Mouse (Mus musculus): ENCODE measurements around the gene Apof. TPM values are rescaled to one million over a fixed set of nuclear protein-coding genes. Genes with fewer than 3 reads are reported as not detected.
A peak's percentile ranks its signal among the peaks of the same experiment; 100 is the strongest.
"Not testable (repeated sequence)": the region's sequence is repeated elsewhere in the genome, so short reads cannot be mapped to it uniquely, and the experiment has no call there.

Gene Apof
- polyA plus RNA-seq, 1 experiment from 2014 or later: 46.6 TPM

DNA sequence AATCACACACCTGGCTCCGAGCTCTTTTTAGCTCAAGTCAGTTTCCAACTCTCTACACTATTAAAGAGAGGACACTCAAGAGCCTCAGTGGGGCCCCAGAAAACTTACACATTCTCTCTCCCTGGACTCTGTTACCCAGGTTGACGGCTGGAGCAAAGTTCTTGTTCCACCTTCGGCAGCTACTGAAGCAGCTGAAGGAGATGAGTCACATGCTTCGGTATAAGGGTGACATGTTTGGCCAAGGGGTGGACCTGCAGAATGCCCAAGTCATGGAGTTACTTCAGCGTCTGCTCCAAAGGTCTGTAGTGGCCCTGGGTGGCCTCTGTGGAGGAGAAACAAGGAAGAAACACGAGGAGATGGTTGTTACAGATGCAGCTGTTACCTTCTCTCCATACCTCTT is 12.5 kb downstream of the Apof start:
- WGBS (ENCODE audit: insufficient replicate concordance): 74% methylated on average over 6 of the region's 6 CpGs
- Histone ChIP-seq H3K36me3 (peaks cover 72% of the 10 kb centered on the region), H3K4me1 (replicated peaks) (no peaks in the 10 kb centered on the region), H3K4me2 (no peak overlapping the region), H3K9me3 (replicated peaks) (no peaks in the 10 kb centered on the region), H3K27ac (no peak overlapping the region), H3K4me3 (replicated peaks) (no peak overlapping the region), H3K27me3 (no peaks in the 10 kb centered on the region), H3K9ac (no peak overlapping the region)
- no peak for ATAC-seq (ENCODE audit: low read depth)
- DNase-seq: no peak

DNA sequence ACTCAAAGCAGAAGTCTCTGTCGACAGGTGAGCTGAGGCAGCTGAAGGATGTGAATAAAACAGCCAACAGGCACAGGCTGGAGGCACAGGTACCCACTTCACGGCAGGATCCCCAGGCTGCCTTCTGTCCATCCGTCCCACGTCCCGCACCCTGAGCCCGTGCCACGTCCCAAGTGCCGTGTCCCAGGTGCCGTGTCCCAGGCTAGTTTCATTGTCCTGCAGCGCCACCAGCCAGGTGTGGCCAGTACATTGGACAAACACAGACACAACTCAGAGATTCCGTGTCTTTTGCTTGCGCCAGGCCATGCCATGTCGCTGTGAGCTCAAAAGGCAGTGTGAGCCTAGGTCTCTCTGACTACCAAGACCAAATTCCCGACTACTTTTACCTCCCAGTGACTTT is 13.2 kb downstream of the Apof start:
- Histone ChIP-seq H3K27me3 (no peaks in the 10 kb centered on the region), H3K36me3 (peaks cover 74% of the 10 kb centered on the region), H3K4me1 (replicated peaks) (no peaks in the 10 kb centered on the region), H3K9ac (no peak overlapping the region), H3K27ac (no peak overlapping the region), H3K4me3 (replicated peaks) (no peak overlapping the region), H3K4me2 (no peak overlapping the region), H3K9me3 (replicated peaks) (no peaks in the 10 kb centered on the region)
- ATAC-seq (ENCODE audit: low read depth) (no peak), DNase-seq (no peak)
- 90% methylated on average over 14 of the region's 14 CpGs for WGBS (ENCODE audit: insufficient replicate concordance)

DNA sequence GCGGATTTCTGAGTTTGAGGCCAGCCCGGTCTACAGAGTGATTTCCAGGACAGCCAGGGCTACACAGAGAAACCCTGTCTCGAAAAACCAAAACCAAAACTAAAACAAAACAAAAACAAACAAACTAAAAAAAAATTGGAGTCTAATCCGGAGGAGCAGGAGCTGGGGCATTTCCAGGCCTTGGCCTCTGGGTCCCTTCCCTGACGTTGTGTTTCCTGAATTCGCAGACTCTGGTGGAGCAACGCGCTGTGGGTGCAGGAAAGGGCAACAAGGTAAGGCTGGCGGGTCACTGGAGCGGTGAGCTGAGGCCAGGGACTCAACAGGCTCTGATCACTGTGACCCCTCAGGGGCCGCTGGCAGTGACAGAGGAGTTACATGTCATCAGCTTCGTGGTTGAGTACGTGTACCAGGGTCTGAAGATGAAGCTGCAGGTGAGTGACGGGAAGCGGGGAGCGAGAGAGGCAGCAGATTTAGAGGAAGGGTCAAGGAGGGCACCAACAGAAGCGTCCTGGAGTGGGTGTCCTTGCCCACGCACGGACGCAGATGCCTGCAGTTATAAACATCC is 14.5 kb downstream of the Apof start:
- H3K4me1 ChIP-seq (replicated peaks): no peaks in the 10 kb centered on the region
- WGBS (ENCODE audit: insufficient replicate concordance): 86% methylated on average over 20 of the region's 20 CpGs
- H3K9me3 ChIP-seq (replicated peaks): no peaks in the 10 kb centered on the region
- peaks cover 72% of the 10 kb centered on the region for H3K36me3 ChIP-seq
- no peak for ATAC-seq (ENCODE audit: low read depth)
- no peak overlapping the region for H3K27ac ChIP-seq
- no peak overlapping the region for H3K4me3 ChIP-seq (replicated peaks)
- no peak overlapping the region for H3K9ac ChIP-seq
- no peak for DNase-seq
- H3K27me3 ChIP-seq: no peaks in the 10 kb centered on the region
- no peak overlapping the region for H3K4me2 ChIP-seq

DNA sequence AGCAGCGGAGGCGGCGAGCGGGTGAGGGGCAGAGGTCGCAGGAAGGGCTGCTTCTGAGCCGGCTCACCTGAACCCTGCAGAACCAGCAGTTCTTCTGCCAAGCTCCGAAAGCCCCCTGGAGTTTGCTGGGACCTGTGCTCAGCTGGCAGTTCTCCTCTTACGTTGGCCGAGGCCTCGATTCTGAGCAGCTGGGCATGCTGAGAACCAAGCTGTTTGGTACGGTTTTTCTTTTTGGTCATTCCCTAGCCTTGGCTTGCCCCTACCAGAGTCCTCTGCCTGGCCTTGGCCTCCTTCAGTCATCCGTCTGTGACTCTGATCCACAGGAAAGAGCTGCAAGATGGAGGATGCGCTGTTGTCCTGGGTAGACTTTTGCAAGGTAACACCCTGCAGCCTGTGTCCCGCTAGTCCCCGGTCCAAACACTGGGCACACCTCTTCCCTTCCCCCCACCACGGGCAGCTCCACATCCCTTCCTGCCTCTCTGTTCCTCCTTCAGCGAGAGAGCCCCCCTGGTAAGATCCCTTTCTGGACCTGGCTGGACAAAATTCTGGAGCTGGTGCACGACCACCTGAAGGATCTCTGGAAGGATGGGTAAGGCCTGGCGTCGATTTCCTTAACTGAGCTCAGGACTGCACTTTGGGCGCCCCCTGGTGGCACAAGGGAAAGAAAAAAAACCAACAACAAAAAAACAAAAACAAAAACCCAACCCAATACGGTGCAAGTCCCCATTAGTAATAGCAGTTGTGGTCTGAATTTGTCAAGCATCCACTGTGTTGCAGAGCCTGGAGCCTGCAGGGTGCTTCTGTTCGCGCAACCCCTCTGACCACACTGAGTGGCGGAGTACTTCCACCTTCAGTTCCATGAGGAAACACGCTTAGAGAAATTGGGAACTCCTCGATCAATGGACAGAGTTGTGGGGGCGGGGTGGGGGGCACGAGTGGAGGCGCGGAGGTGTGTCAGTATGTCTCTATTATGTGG is 15.4 kb downstream of the Apof start:
- no peak overlapping the region for H3K9ac ChIP-seq
- no peaks in the 10 kb centered on the region for H3K27me3 ChIP-seq
- H3K27ac ChIP-seq: no peak overlapping the region
- H3K36me3 ChIP-seq: peaks cover 73% of the 10 kb centered on the region
- 62% methylated on average over 31 of the region's 31 CpGs for WGBS (ENCODE audit: insufficient replicate concordance)
- H3K4me1 ChIP-seq (replicated peaks): no peaks in the 10 kb centered on the region
- H3K4me3 ChIP-seq (replicated peaks): no peak overlapping the region
- DNase-seq: peak; percentile 48
- ATAC-seq (ENCODE audit: low read depth): no peak
- H3K9me3 ChIP-seq (replicated peaks): no peaks in the 10 kb centered on the region
- no peak overlapping the region for H3K4me2 ChIP-seq

DNA sequence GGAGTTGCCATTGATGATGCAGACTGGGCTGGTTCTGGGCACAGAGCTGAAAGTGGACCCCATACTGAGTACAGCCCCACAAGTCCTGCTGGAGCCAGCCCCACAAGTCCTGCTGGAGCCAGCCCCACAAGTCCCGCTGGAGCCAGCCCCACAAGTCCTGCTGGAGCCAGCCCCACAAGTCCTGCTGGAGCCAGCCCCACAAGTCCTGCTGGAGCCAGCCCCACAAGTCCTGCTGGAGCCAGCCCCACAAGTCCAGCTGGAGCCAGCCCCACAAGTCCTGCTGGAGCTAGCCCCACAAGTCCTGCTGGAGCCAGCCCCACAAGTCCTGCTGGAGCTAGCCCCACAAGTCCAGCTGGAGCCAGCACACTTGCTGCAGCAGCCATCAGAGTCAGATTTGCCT is 22.1 kb downstream of the Apof start:
- not testable (repeated sequence) for H3K9ac ChIP-seq; H3K27ac ChIP-seq; H3K9me3 ChIP-seq (replicated peaks); H3K4me3 ChIP-seq (replicated peaks); H3K4me2 ChIP-seq; H3K4me1 ChIP-seq (replicated peaks); H3K27me3 ChIP-seq; DNase-seq; ATAC-seq (ENCODE audit: low read depth)
- WGBS (ENCODE audit: insufficient replicate concordance): 64% methylated on average over 1 of the region's 1 CpGs
- H3K36me3 ChIP-seq: peaks cover 50% of the 10 kb centered on the region

DNA sequence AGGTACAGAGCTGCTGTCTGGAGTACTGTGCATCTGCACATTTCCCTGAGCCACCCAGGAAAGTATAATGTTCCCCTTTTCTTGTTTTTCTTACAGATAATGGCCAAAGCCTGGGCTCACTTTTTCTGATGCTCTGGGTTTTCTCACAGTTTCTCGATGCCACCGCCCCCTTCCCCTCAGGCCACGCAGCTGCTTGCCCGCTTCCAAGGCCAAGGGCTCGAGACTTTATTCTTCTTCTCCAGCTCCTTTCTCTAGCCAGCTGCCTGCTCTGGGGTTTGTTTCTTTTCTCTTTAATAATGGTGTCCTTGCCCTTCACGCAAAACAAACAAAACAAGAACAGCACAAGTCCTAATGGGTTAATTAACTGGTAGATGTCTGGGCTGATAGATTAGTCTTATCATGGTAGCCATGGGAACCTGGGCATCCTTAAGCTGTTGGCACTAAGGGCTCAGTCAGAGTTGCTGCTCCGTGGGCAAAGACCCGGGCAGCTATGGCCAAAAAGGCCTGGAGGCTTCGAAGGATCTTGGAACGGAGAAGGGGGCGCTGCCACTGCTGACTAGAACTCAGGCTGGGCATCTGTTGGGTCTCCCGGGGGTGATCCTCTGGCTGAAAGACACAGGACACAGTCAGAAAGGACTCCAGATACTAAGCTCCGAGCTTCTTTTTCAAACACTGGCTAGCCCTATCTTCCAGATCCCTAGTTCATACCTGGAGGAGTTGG is 28.1 kb downstream of the Apof start:
- Histone ChIP-seq H3K9ac (no peak overlapping the region), H3K4me2 (no peak overlapping the region), H3K9me3 (replicated peaks) (no peaks in the 10 kb centered on the region), H3K4me1 (replicated peaks) (peaks cover 14% of the 10 kb centered on the region), H3K27me3 (no peaks in the 10 kb centered on the region; the same call in 1 of the 2 replicates), H3K4me3 (replicated peaks) (no peak overlapping the region), H3K27ac (no peak overlapping the region), H3K36me3 (peaks cover 10% of the 10 kb centered on the region)
- ATAC-seq (ENCODE audit: low read depth) (no peak), DNase-seq (no peak)
- WGBS (ENCODE audit: insufficient replicate concordance): 70% methylated on average over 13 of the region's 13 CpGs

DNA sequence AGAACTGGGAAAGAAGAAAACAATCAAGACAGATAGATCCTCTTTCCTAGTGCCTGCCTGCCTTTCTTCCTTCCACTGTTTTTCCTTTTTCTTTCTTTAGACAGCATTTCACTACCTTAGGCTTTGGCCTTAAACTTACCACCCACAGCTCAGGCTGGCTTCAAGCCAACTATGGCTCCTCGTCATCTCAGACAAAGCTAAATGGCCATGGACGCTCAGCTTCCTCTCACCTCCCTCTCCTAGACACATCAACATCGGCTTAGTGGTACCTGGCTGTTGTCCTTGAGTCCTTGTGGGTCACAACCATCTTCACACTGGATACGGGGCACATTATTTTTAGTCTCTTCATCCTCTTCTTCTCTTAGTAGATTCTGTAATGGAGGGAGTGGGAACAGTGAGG is 28.8 kb downstream of the Apof start:
- H3K9me3 ChIP-seq (replicated peaks): no peaks in the 10 kb centered on the region
- H3K4me1 ChIP-seq (replicated peaks): peaks cover 18% of the 10 kb centered on the region
- H3K4me2 ChIP-seq: no peak overlapping the region
- no peak for ATAC-seq (ENCODE audit: low read depth)
- no peak for DNase-seq
- no peak overlapping the region for H3K4me3 ChIP-seq (replicated peaks)
- 72% methylated on average over 4 of the region's 4 CpGs for WGBS (ENCODE audit: insufficient replicate concordance)
- no peak overlapping the region for H3K27ac ChIP-seq
- H3K9ac ChIP-seq: no peak overlapping the region
- H3K36me3 ChIP-seq: peaks cover 4% of the 10 kb centered on the region; the same call in 1 of the 2 replicates
- no peaks in the 10 kb centered on the region; the same call in 1 of the 2 replicates for H3K27me3 ChIP-seq

DNA sequence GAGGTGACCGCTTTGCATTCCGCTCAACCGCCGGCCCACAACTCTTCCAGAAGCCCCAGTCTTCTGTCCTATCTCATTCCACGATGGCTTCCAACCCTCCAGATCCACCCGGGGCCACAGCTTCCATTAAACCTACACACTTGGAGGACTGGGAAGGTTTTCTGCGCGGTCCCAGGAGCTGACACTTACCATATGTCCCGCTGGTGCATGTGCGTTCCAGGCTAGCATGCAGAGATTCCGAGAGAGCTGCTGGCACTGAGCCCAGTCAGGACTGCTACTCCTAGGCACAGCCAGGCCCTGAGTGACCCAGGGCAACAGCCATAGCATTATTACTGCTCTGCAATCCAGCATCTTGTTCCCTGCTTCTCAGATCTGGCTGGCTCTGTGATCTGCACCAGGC is 29.2 kb downstream of the Apof start:
- H3K27ac ChIP-seq: no peak overlapping the region
- H3K36me3 ChIP-seq: no peaks in the 10 kb centered on the region; the same call in 1 of the 2 replicates
- ATAC-seq (ENCODE audit: low read depth) (no peak; the same call in 1 of the 2 replicates), DNase-seq (no peak)
- no peak overlapping the region for H3K4me2 ChIP-seq
- no peak overlapping the region for H3K9ac ChIP-seq
- no peaks in the 10 kb centered on the region for H3K9me3 ChIP-seq (replicated peaks)
- peaks cover 22% of the 10 kb centered on the region for H3K4me1 ChIP-seq (replicated peaks)
- WGBS (ENCODE audit: insufficient replicate concordance): 75% methylated on average over 11 of the region's 11 CpGs
- H3K27me3 ChIP-seq: no peaks in the 10 kb centered on the region; the same call in 1 of the 2 replicates
- no peak overlapping the region for H3K4me3 ChIP-seq (replicated peaks)

DNA sequence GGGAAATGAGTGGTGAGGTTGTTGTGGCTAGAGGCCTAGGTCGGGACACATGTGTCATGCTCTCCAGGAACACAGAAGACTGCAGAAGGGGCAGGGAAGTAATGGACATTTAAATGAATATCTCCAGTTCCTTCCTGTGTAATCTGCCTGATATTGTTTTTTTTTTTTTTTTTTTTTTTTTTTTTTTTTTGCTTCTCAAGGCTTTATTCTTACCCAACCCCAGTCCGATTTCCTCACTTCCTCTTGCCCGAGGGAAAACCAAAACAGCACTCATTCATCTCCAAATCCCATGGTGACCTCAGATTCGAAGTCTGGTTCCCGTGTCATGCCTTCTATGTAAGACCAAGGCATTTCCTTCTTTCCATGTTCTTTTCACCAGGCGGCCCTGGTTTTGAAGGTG is 29.8 kb downstream of the Apof start:
- no peak overlapping the region for H3K4me2 ChIP-seq
- H3K36me3 ChIP-seq: no peaks in the 10 kb centered on the region
- WGBS (ENCODE audit: insufficient replicate concordance): 51% methylated on average over 6 of the region's 6 CpGs
- ATAC-seq (ENCODE audit: low read depth) (no peak), DNase-seq (no peak)
- H3K9ac ChIP-seq: no peak overlapping the region
- no peaks in the 10 kb centered on the region for H3K9me3 ChIP-seq (replicated peaks)
- H3K4me3 ChIP-seq (replicated peaks): no peak overlapping the region
- no peak overlapping the region for H3K27ac ChIP-seq
- H3K4me1 ChIP-seq (replicated peaks): peaks cover 22% of the 10 kb centered on the region
- no peaks in the 10 kb centered on the region; the same call in 1 of the 2 replicates for H3K27me3 ChIP-seq

DNA sequence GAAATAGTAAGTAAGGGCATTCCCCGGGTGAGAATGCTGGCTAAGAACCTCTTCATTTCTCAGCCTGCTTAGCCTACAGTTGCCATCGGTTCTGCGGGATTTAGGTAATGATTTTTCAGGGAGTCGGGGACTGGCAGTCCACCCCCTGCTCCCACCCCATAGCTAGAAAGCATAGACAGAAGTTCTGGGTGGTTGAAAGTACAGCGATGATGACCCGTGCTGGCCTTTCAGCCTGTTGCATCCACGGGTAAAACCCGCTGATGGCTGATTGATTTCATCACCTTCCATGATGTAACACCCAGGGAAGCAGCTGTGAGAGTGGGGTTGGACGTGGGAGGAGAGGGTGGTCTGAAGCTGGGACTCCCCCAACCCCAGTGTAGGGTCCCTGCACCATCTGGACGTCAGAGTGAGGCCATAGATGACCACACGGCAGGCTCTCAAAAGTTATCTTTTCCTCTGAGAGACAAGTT is 30.3 kb downstream of the Apof start, which contains the start of gene Il23a:
Gene Il23a (minus strand): TSS at position 51 of the 470 bp plus-strand sequence.
- Histone ChIP-seq H3K4me1 (replicated peaks) (peaks cover 24% of the 10 kb centered on the region), H3K4me3 (replicated peaks) (no peak within 1 kb of the TSS), H3K36me3 (no peaks in the 10 kb centered on the region), H3K27ac (no peak within 1 kb of the TSS), H3K27me3 (no peaks in the 10 kb centered on the region; the same call in 1 of the 2 replicates), H3K9me3 (replicated peaks) (no peaks in the 10 kb centered on the region), H3K9ac (no peak within 1 kb of the TSS), H3K4me2 (no peak within 1 kb of the TSS)
- ATAC-seq (ENCODE audit: low read depth): no peak
- no peak for DNase-seq
- WGBS (ENCODE audit: insufficient replicate concordance): 68% methylated on average over 11 of the region's 11 CpGs

DNA sequence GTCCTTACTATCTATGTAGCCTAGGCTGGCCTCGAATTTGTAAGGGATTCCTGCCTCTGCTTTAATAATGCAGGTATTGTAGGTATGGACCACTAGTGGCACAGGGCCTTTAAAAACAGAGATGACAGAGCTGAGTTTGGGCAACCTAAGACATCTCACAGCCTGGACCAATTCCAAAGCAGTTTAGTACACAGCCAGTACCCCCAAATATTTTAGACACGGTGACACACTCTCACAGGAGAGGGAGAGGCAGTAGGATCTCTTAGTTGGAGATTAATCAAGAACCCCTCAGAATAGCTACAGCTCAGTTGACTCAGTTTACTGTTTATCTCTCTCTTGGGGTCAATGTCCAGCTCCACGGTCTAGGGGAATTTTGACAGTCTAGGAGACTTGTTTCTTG is 33.9 kb downstream of the Apof start:
- ATAC-seq (ENCODE audit: low read depth): no peak
- peak overlapping the region; percentile 90 for H3K9ac ChIP-seq

More for the DNA sequence above, 33.9 kb downstream of the Apof start:
- peaks cover 37% of the 10 kb centered on the region for H3K4me1 ChIP-seq (replicated peaks)
- no peaks in the 10 kb centered on the region for H3K9me3 ChIP-seq (replicated peaks)
- WGBS (ENCODE audit: insufficient replicate concordance): 21% methylated on average over 3 of the region's 3 CpGs
- peak overlapping the region; percentile 72 for H3K4me3 ChIP-seq (replicated peaks)
- H3K36me3 ChIP-seq: peaks cover 3% of the 10 kb centered on the region; the same call in 1 of the 2 replicates
- peak overlapping the region; percentile 92 for H3K27ac ChIP-seq
- DNase-seq: no peak
- H3K4me2 ChIP-seq: peak overlapping the region; percentile 81
- no peaks in the 10 kb centered on the region; the same call in 1 of the 2 replicates for H3K27me3 ChIP-seq
